10 mouse cellular contexts compared by ENCODE assay signal in genomic region chr2:92391116-92391515, GRCm38 (mm10). TPM values are rescaled to one million over a fixed set of nuclear protein-coding genes. Genes with fewer than 3 reads are reported as not detected.
A peak's percentile ranks its signal among the peaks of the same experiment; 100 is the strongest.
DNase-seq lines count a peak whose midpoint lies in the region; ATAC-seq lines count a peak whose summit lies in the region.
"Had no signal": no experiment of that assay in that cellular context is flagged by ENCODE, and none has a peak within 500 bp of the region (broad histone marks: within the 10 kb centered on the region; RNA-seq: fewer than 3 reads in every experiment).

No protein-coding gene starts in this region.

- peaks cover 12% of the 10 kb centered on the region for H3K36me3 ChIP-seq in kidney, embryonic 16.5 days (ENCODE audit: insufficient read depth, low read length)
- peaks cover 15% of the 10 kb centered on the region for H3K36me3 ChIP-seq in forebrain, embryonic 14.5 days (ENCODE audit: control insufficient read depth, insufficient read depth, low read length)
- H3K36me3 ChIP-seq in neural tube, embryonic 12.5 days: peaks cover 16% of the 10 kb centered on the region

- H3K27me3 ChIP-seq in kidney, embryonic 16.5 days (ENCODE audit: insufficient read depth, low read length): no peaks in the 10 kb centered on the region
- H3K27me3 ChIP-seq in forebrain, embryonic 14.5 days (replicated peaks; ENCODE audit: control insufficient read depth, insufficient read depth, low read length): no peaks in the 10 kb centered on the region
- no peaks in the 10 kb centered on the region for H3K27me3 ChIP-seq in neural tube, embryonic 12.5 days (replicated peaks)

- ATAC-seq in kidney, embryonic 16.5 days (ENCODE audit: low FRiP score, low TSS enrichment): no peak
- ATAC-seq in forebrain, embryonic 14.5 days: no peak
- no peak for ATAC-seq in neural tube, embryonic 12.5 days (ENCODE audit: low FRiP score, low read depth)

- H3K9me3 ChIP-seq in kidney, embryonic 16.5 days (ENCODE audit: low read length): no peaks in the 10 kb centered on the region
- no peaks in the 10 kb centered on the region for H3K9me3 ChIP-seq in forebrain, embryonic 14.5 days (replicated peaks; ENCODE audit: control insufficient read depth, low read length)
- H3K9me3 ChIP-seq in neural tube, embryonic 12.5 days: no peaks in the 10 kb centered on the region

- H3K4me1 ChIP-seq in kidney, embryonic 16.5 days (ENCODE audit: insufficient read depth, low read length): peaks cover 46% of the 10 kb centered on the region
- peaks cover 43% of the 10 kb centered on the region for H3K4me1 ChIP-seq in forebrain, embryonic 14.5 days (ENCODE audit: control insufficient read depth, insufficient read depth, low read length)
- H3K4me1 ChIP-seq in neural tube, embryonic 12.5 days: peaks cover 60% of the 10 kb centered on the region

- 0 out of 2 replicates have a peak overlapping the region, but pooled peaks have one; percentile 67 for H3K9ac ChIP-seq in kidney, embryonic 16.5 days (replicated peaks; ENCODE audit: low read length)
- no peak overlapping the region for H3K9ac ChIP-seq in forebrain, embryonic 14.5 days (ENCODE audit: low read length)
- H3K9ac ChIP-seq in neural tube, embryonic 12.5 days: peak overlapping the region; percentile 67; the same call in 1 of the 2 replicates

- DNase-seq in kidney, postnatal 14 days: no peak
- peak; percentile 51 to 56 for DNase-seq in cerebellum, postnatal 14 days
- DNase-seq in forebrain, embryonic 14.5 days (ENCODE audit: low spot score): no peak
- DNase-seq in thymus, postnatal 10 days (ENCODE audit: low spot score in 2 of 2): no peak
- no peak for DNase-seq in embryo, embryonic 11 days
- DNase-seq: adrenal gland, postnatal 10 days; kidney, postnatal 4 days; liver had no signal

- WGBS in kidney, embryonic 16.5 days: 77% methylated on average over 8 of the region's 8 CpGs
- WGBS in forebrain, embryonic 14.5 days: 77% methylated on average over 8 of the region's 8 CpGs
- 90% methylated on average over 8 of the region's 8 CpGs for WGBS in neural tube, embryonic 12.5 days

- peak overlapping the region; percentile 46; the same call in 1 of the 2 replicates for H3K4me3 ChIP-seq in kidney, embryonic 16.5 days (ENCODE audit: low read length)
- H3K4me3 ChIP-seq in forebrain, embryonic 14.5 days (ENCODE audit: low read depth, low read length): no peak overlapping the region
- peak overlapping the region; percentile 40; the same call in 1 of the 2 replicates for H3K4me3 ChIP-seq in neural tube, embryonic 12.5 days

- H3K4me2 ChIP-seq in kidney, embryonic 16.5 days (replicated peaks; ENCODE audit: low read depth, low read length): peak overlapping the region; percentile 64; the same call in 1 of the 2 replicates
- peak overlapping the region; percentile 57 for H3K4me2 ChIP-seq in forebrain, embryonic 14.5 days (ENCODE audit: low read length)
- H3K4me2 ChIP-seq in neural tube, embryonic 12.5 days (replicated peaks): peak overlapping the region; percentile 91

- no peak overlapping the region for H3K27ac ChIP-seq in kidney, embryonic 16.5 days (ENCODE audit: low read length)
- no peak overlapping the region for H3K27ac ChIP-seq in forebrain, embryonic 14.5 days (ENCODE audit: low read depth, low read length)
- H3K27ac ChIP-seq in neural tube, embryonic 12.5 days: 0 out of 2 replicates have a peak overlapping the region, but pooled peaks have one; percentile 27

RNA-seq across cellular contexts. Expression of gene 1700029I15Rik, which starts 8.8 kb away (rescaled TPM):
- 3.1 and 4.4 TPM in 2 replicates for polyA plus RNA-seq in kidney, embryonic 16.5 days (2015; fragmentation: Nextera tagmentation; extraction: Ambion mirVana)
- 3.2 and 3.7 TPM in 2 replicates for polyA plus RNA-seq in forebrain, embryonic 14.5 days (2014; fragmentation: Nextera tagmentation; extraction: Ambion mirVana)
- 5.8 and 7.3 TPM in 2 replicates for polyA plus RNA-seq in neural tube, embryonic 12.5 days (2016; fragmentation: Nextera tagmentation; extraction: Ambion mirVana)

RNA-seq across cellular contexts. Expression of gene Mapk8ip1, which starts 9.9 kb away (rescaled TPM):
- 28.9 and 30.4 TPM in 2 replicates for polyA plus RNA-seq in kidney, embryonic 16.5 days (2015; fragmentation: Nextera tagmentation; extraction: Ambion mirVana)
- polyA plus RNA-seq in forebrain, embryonic 14.5 days (2014; fragmentation: Nextera tagmentation; extraction: Ambion mirVana): 49.3 and 54.5 TPM in 2 replicates
- polyA plus RNA-seq in neural tube, embryonic 12.5 days (2016; fragmentation: Nextera tagmentation; extraction: Ambion mirVana): 144 and 154 TPM in 2 replicates

RNA-seq across cellular contexts. Expression of gene Large2, which starts 16.4 kb away (rescaled TPM):
- polyA plus RNA-seq in kidney, embryonic 16.5 days (2015; fragmentation: Nextera tagmentation; extraction: Ambion mirVana): 34.9 and 35.8 TPM in 2 replicates
- 0.99 and 1.5 TPM in 2 replicates for polyA plus RNA-seq in forebrain, embryonic 14.5 days (2014; fragmentation: Nextera tagmentation; extraction: Ambion mirVana)
- polyA plus RNA-seq in neural tube, embryonic 12.5 days (2016; fragmentation: Nextera tagmentation; extraction: Ambion mirVana): 1.8 and 2.6 TPM in 2 replicates

RNA-seq across cellular contexts. Expression of gene Pex16, which starts 16.6 kb away (rescaled TPM):
- polyA plus RNA-seq in kidney, embryonic 16.5 days (2015; fragmentation: Nextera tagmentation; extraction: Ambion mirVana): 29.8 and 35.7 TPM in 2 replicates
- 37.1 and 37.9 TPM in 2 replicates for polyA plus RNA-seq in forebrain, embryonic 14.5 days (2014; fragmentation: Nextera tagmentation; extraction: Ambion mirVana)
- polyA plus RNA-seq in neural tube, embryonic 12.5 days (2016; fragmentation: Nextera tagmentation; extraction: Ambion mirVana): 26.5 and 28.7 TPM in 2 replicates

RNA-seq across cellular contexts. Expression of gene Cry2, which starts 42.7 kb away (rescaled TPM):
- polyA plus RNA-seq in kidney, embryonic 16.5 days (2015; fragmentation: Nextera tagmentation; extraction: Ambion mirVana): 21.7 and 24.5 TPM in 2 replicates
- polyA plus RNA-seq in forebrain, embryonic 14.5 days (2014; fragmentation: Nextera tagmentation; extraction: Ambion mirVana): 16.1 and 24.6 TPM in 2 replicates
- polyA plus RNA-seq in neural tube, embryonic 12.5 days (2016; fragmentation: Nextera tagmentation; extraction: Ambion mirVana): 32.7 and 33.6 TPM in 2 replicates

Comparison
In these comparisons a context has a peak if more than half of its experiments do, and no peak if none do; other contexts are left out.
1. DNase-seq: peak in cerebellum, postnatal 14 days (2 of 2); none in kidney, postnatal 14 days (single experiment), forebrain, embryonic 14.5 days (single experiment), thymus, postnatal 10 days (0 of 2) and embryo, embryonic 11 days (single experiment).
2. Peak in every context shown above with its lines, with median percentiles within 50 percentile points of each other: H3K4me2 ChIP-seq.